Mouse (Mus musculus): Measurements from ENCODE around the gene Rtn1.

The Rtn1 gene

GRCm38 (mm10) chr12:72285366-72286345 is 123.2 kb downstream of the Rtn1 start:
- in situ Hi-C loops (cut with MboI; ENCODE audit: unreplicated experiment in 2 of 2), result no loop called here

- in situ Hi-C loops (cut with MboI; ENCODE audit: unreplicated experiment in 2 of 2), result no loop called here
Observed at GRCm38 (mm10) chr12:72284576-72284975, 124.3 kb downstream of the Rtn1 start.

GRCm38 (mm10) chr12:72279129-72279875 is 129.6 kb downstream of the Rtn1 start:
- in situ Hi-C loops (cut with MboI; ENCODE audit: unreplicated experiment in 2 of 2), result no loop called here

- in situ Hi-C loops (cut with MboI; ENCODE audit: unreplicated experiment in 2 of 2), result no loop called here
Observed at GRCm38 (mm10) chr12:72273721-72274414, 135.0 kb downstream of the Rtn1 start.

GRCm38 (mm10) chr12:72267614-72268013 is 141.2 kb downstream of the Rtn1 start:
- in situ Hi-C loops (cut with MboI; ENCODE audit: unreplicated experiment in 2 of 2), result no loop called here

GRCm38 (mm10) chr12:72265261-72266228 is 143.3 kb downstream of the Rtn1 start:
- in situ Hi-C loops (cut with MboI; ENCODE audit: unreplicated experiment in 2 of 2), result no loop called here

GRCm38 (mm10) chr12:72263213-72264103 is 145.4 kb downstream of the Rtn1 start:
- in situ Hi-C loops (cut with MboI; ENCODE audit: unreplicated experiment in 2 of 2), result no loop called here

GRCm38 (mm10) chr12:72257000-72257399 is 151.9 kb downstream of the Rtn1 start:
- in situ Hi-C loops (cut with MboI; ENCODE audit: unreplicated experiment in 2 of 2), result no loop called here

- in situ Hi-C loops (cut with MboI; ENCODE audit: unreplicated experiment in 2 of 2), result no loop called here
Observed at GRCm38 (mm10) chr12:72253040-72253439, 155.8 kb downstream of the Rtn1 start.

- in situ Hi-C loops (cut with MboI; ENCODE audit: unreplicated experiment in 2 of 2), result no loop called here
Observed at GRCm38 (mm10) chr12:72251890-72252445, 156.9 kb downstream of the Rtn1 start.

- in situ Hi-C loops (cut with MboI; ENCODE audit: unreplicated experiment in 2 of 2), result no loop called here
Observed at GRCm38 (mm10) chr12:72244951-72245350, 163.9 kb downstream of the Rtn1 start.

- in situ Hi-C loops (cut with MboI; ENCODE audit: unreplicated experiment in 2 of 2), result no loop called here
Observed at GRCm38 (mm10) chr12:72242807-72243206, 166.0 kb downstream of the Rtn1 start.

GRCm38 (mm10) chr12:72240506-72240905 is 168.3 kb downstream of the Rtn1 start:
- in situ Hi-C loops (cut with MboI; ENCODE audit: unreplicated experiment in 2 of 2), result no loop called here

GRCm38 (mm10) chr12:72239230-72239894 is 169.5 kb downstream of the Rtn1 start:
- in situ Hi-C loops (cut with MboI; ENCODE audit: unreplicated experiment in 2 of 2), result no loop called here

- in situ Hi-C loops (cut with MboI; ENCODE audit: unreplicated experiment in 2 of 2), result no loop called here
Observed at GRCm38 (mm10) chr12:72237251-72237650, 171.6 kb downstream of the Rtn1 start.

- in situ Hi-C loops (cut with MboI; ENCODE audit: unreplicated experiment in 2 of 2), result no loop called here
Observed at GRCm38 (mm10) chr12:72236564-72237011, 172.3 kb downstream of the Rtn1 start.

- in situ Hi-C loops (cut with MboI; ENCODE audit: unreplicated experiment in 2 of 2), result no loop called here
Observed at GRCm38 (mm10) chr12:72235621-72236351, 173.1 kb downstream of the Rtn1 start.

Data from v-Abl transformed pro-B cells (cell line).